Mouse (Mus musculus) heart, adult 2 months (tissue): ENCODE measurements around the gene Srgap3.

Experiments used
- CTCF ChIP-seq: fragments of 200-600 bp; IDR thresholded peaks from 2 replicates; pipeline ENCODE4 v1.8.1; 2022; ENCODE audit warnings: antibody characterized with exemption, mild to moderate bottlenecking, moderate library complexity
- EP300 ChIP-seq: fragments of 200-500 bp; IDR thresholded peaks from 2 replicates; pipeline ENCODE4 v1.6.1; 2011; ENCODE audit warnings: low read depth, low read length, control low read depth; ENCODE audit not compliant: insufficient read depth
- POLR2A ChIP-seq: fragments of 200-500 bp; IDR thresholded peaks from 2 replicates; pipeline ENCODE4 v1.6.1; 2011; ENCODE audit warnings: mild to moderate bottlenecking, low read depth, low read length, control low read depth; ENCODE audit not compliant: insufficient read depth

DNA sequence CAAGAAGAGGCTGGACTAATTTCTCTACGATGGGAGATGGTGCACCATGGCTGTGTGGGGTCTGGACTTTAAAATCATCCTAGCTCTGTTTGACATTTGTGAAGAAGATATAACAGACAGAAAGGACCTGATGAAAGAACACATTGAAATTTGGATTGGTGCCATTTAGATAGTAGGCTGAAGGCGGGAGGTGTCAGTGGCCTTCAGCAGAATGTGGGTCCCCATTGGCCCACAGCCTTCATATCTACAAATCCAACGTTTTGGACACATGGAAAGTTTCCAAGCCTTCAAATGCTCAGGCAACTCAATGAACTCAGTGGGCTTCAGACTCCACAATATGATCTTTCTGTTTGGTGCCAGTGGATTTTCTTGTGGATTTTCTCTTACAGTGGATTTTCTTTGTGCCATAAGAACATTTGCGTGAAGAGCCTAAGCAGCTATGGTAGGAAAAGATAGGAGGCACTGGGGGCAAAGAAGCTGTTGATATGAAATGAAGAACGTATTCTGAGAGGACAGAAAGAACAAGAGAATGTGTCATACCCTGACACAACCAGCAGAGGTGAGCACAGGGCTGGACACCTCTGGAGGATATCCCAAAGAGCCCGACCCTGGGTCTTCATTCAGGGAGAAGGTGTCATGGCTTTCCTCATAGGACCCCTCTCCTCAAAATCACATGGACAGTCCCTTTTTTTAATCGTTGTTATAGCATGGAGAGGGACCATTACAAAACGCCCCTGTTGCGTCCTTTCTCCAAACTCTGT, 78.7 kb downstream of the Srgap3 start:
- TF ChIP-seq EP300, result no peak
- no peak for TF ChIP-seq CTCF
- TF ChIP-seq POLR2A, result no peak
